Mouse (Mus musculus): ENCODE results near the gene Tmem268. TPM values are rescaled to one million over a fixed set of nuclear protein-coding genes. Genes with fewer than 3 reads are reported as not detected.

Gene Tmem268
- polyA plus RNA-seq, 1 experiment from 2014 or later, result 3.8 TPM

DNA sequence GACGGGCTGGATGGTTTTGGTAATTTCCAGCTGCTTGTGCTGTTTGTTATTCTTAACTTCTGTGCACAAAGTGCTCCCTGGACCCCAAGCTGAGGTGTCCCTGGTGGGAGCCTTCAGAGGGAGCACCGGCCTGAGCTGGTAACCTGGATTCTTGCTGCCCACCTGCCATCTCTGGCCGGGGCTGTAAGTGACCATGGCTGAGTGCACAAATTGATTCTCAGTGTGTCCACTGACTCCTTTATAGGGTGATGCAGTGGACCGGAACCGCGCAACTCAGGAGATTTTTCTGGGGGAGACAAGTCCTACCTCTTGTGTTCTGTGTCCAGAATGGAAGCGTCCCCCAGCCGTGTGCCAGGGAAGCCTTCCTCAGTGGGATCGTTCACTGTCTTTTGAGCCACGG is 26.6 kb downstream of the Tmem268 start:
- Histone ChIP-seq H3K27me3 (replicated peaks; ENCODE audit: control insufficient read depth, insufficient read depth, low read length) (no peaks in the 10 kb centered on the region), H3K4me1 (ENCODE audit: control insufficient read depth, insufficient read depth, low read depth, low read length) (no peaks in the 10 kb centered on the region; the same call in 1 of the 2 replicates), H3K4me3 (ENCODE audit: low read length) (no peak overlapping the region), H3K9me3 (ENCODE audit: control insufficient read depth, low read length) (no peaks in the 10 kb centered on the region), H3K9ac (ENCODE audit: low read depth, low read length) (no peak overlapping the region), H3K27ac (ENCODE audit: low read depth, low read length) (no peak overlapping the region), H3K4me2 (ENCODE audit: low read length) (no peak overlapping the region), H3K36me3 (ENCODE audit: control insufficient read depth, insufficient read depth, low read length) (no peaks in the 10 kb centered on the region)
- no peak for ATAC-seq
- 74% methylated on average over 10 of the region's 10 CpGs for WGBS

DNA sequence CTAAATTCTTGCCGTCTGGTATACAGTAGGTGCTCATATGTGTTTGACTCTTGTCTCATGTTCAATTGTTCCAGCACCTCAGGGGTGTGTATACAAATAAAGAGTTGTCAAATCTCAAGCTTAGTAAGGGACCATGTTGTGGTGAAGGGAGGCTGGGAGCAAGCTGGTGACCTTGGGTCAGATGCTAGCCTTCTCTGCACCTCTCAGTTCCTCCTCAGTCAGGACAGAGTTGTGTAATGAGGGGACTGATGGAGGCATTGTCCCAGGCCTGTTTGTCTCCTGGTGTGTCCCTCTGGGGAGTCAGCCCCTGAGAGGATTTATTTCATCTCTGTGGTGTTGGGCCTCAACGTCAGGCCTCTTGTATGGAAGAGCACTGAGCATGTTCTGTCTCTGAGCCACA is 27.7 kb downstream of the Tmem268 start:
- H3K27me3 ChIP-seq (replicated peaks; ENCODE audit: control insufficient read depth, insufficient read depth, low read length), result no peaks in the 10 kb centered on the region

GRCm38 (mm10) chr4:63589987-63590386 is 31.4 kb downstream of the Tmem268 start:
- H3K9ac ChIP-seq (ENCODE audit: low read depth, low read length), result no peak overlapping the region
- no peak overlapping the region for H3K4me2 ChIP-seq (ENCODE audit: low read length)
- no peaks in the 10 kb centered on the region for H3K36me3 ChIP-seq (ENCODE audit: control insufficient read depth, insufficient read depth, low read length)
- H3K9me3 ChIP-seq (ENCODE audit: control insufficient read depth, low read length), result no peaks in the 10 kb centered on the region
- no peak for ATAC-seq
- no peak overlapping the region for H3K27ac ChIP-seq (ENCODE audit: low read depth, low read length)
- 90% methylated on average over 7 of the region's 7 CpGs for WGBS
- H3K4me1 ChIP-seq (ENCODE audit: control insufficient read depth, insufficient read depth, low read depth, low read length), result no peaks in the 10 kb centered on the region
- H3K4me3 ChIP-seq (ENCODE audit: low read length), result no peak overlapping the region
- no peaks in the 10 kb centered on the region for H3K27me3 ChIP-seq (replicated peaks; ENCODE audit: control insufficient read depth, insufficient read depth, low read length)

More for the DNA sequence above, 27.7 kb downstream of the Tmem268 start:
- no peak overlapping the region for H3K9ac ChIP-seq (ENCODE audit: low read depth, low read length)
- no peaks in the 10 kb centered on the region for H3K36me3 ChIP-seq (ENCODE audit: control insufficient read depth, insufficient read depth, low read length)
- H3K4me2 ChIP-seq (ENCODE audit: low read length), result no peak overlapping the region
- ATAC-seq, result no peak
- H3K9me3 ChIP-seq (ENCODE audit: control insufficient read depth, low read length), result no peaks in the 10 kb centered on the region
- WGBS, result 80% methylated on average over 2 of the region's 2 CpGs
- H3K27ac ChIP-seq (ENCODE audit: low read depth, low read length), result no peak overlapping the region
- H3K4me1 ChIP-seq (ENCODE audit: control insufficient read depth, insufficient read depth, low read depth, low read length), result no peaks in the 10 kb centered on the region
- H3K4me3 ChIP-seq (ENCODE audit: low read length), result no peak overlapping the region

- no peaks in the 10 kb centered on the region for H3K4me1 ChIP-seq (ENCODE audit: control insufficient read depth, insufficient read depth, low read depth, low read length)
- no peak overlapping the region for H3K27ac ChIP-seq (ENCODE audit: low read depth, low read length)
- ATAC-seq, result no peak
- no peak overlapping the region for H3K9ac ChIP-seq (ENCODE audit: low read depth, low read length)
- no peaks in the 10 kb centered on the region for H3K9me3 ChIP-seq (ENCODE audit: control insufficient read depth, low read length)
- H3K27me3 ChIP-seq (replicated peaks; ENCODE audit: control insufficient read depth, insufficient read depth, low read length), result no peaks in the 10 kb centered on the region
- 86% methylated on average over 4 of the region's 4 CpGs for WGBS
- H3K4me2 ChIP-seq (ENCODE audit: low read length), result no peak overlapping the region
- H3K4me3 ChIP-seq (ENCODE audit: low read length), result no peak overlapping the region
- no peaks in the 10 kb centered on the region for H3K36me3 ChIP-seq (ENCODE audit: control insufficient read depth, insufficient read depth, low read length)
These were observed 32.0 kb downstream of the Tmem268 start for GRCm38 (mm10) chr4:63590538-63590937.

DNA sequence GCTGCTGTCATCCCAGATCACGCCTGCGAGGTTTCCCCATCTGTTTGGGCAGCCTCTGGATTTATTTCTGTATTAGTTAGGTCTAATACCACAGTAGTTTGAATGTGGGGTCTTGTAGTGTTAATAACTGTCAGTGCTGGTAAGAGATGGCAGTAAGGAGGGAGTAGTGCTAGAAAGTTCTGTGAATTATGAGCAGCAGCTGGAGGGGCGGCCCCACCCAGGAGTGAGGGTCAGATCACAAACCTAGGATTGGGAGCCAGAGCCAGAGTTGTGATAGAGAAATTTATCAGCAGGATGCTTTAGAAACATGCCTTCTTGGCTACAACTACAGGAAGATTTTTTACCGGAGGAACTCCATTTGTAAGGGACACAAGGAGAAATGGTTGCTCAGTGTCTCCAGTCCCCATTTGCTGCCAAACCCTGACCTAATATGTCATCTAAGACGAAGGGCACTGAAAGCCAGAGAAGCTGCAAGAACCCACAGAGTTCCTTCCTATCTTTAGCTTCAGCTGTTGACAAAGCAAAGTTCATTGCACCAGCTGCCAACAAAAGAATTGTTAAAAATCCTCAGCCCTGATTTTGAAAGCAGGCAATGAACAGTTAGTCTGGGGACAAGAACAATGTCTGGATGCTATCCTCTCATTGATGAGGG is 36.0 kb downstream of the Tmem268 start:
- Histone ChIP-seq H3K9me3 (ENCODE audit: control insufficient read depth, low read length) (no peaks in the 10 kb centered on the region), H3K4me2 (ENCODE audit: low read length) (no peak overlapping the region), H3K27ac (ENCODE audit: low read depth, low read length) (no peak overlapping the region), H3K36me3 (ENCODE audit: control insufficient read depth, insufficient read depth, low read length) (no peaks in the 10 kb centered on the region), H3K4me1 (ENCODE audit: control insufficient read depth, insufficient read depth, low read depth, low read length) (no peaks in the 10 kb centered on the region), H3K4me3 (ENCODE audit: low read length) (no peak overlapping the region), H3K9ac (ENCODE audit: low read depth, low read length) (no peak overlapping the region), H3K27me3 (replicated peaks; ENCODE audit: control insufficient read depth, insufficient read depth, low read length) (no peaks in the 10 kb centered on the region)
- no peak for ATAC-seq
- 76% methylated on average over 5 of the region's 5 CpGs for WGBS

- Histone ChIP-seq H3K36me3 (ENCODE audit: control insufficient read depth, insufficient read depth, low read length) (no peaks in the 10 kb centered on the region), H3K27ac (ENCODE audit: low read depth, low read length) (no peak overlapping the region), H3K27me3 (replicated peaks; ENCODE audit: control insufficient read depth, insufficient read depth, low read length) (no peaks in the 10 kb centered on the region), H3K9ac (ENCODE audit: low read depth, low read length) (no peak overlapping the region), H3K4me2 (ENCODE audit: low read length) (no peak overlapping the region), H3K4me1 (ENCODE audit: control insufficient read depth, insufficient read depth, low read depth, low read length) (no peaks in the 10 kb centered on the region), H3K9me3 (ENCODE audit: control insufficient read depth, low read length) (no peaks in the 10 kb centered on the region), H3K4me3 (ENCODE audit: low read length) (no peak overlapping the region)
- 85% methylated on average over 10 of the region's 10 CpGs for WGBS
- ATAC-seq, result no peak
These were observed 36.7 kb downstream of the Tmem268 start for GRCm38 (mm10) chr4:63595259-63595658.

GRCm38 (mm10) chr4:63596010-63596409 is 37.4 kb downstream of the Tmem268 start:
- Histone ChIP-seq H3K27ac (ENCODE audit: low read depth, low read length) (no peak overlapping the region), H3K4me3 (ENCODE audit: low read length) (no peak overlapping the region), H3K4me2 (ENCODE audit: low read length) (no peak overlapping the region), H3K36me3 (ENCODE audit: control insufficient read depth, insufficient read depth, low read length) (no peaks in the 10 kb centered on the region), H3K27me3 (replicated peaks; ENCODE audit: control insufficient read depth, insufficient read depth, low read length) (no peaks in the 10 kb centered on the region), H3K9ac (ENCODE audit: low read depth, low read length) (no peak overlapping the region), H3K9me3 (ENCODE audit: control insufficient read depth, low read length) (no peaks in the 10 kb centered on the region), H3K4me1 (ENCODE audit: control insufficient read depth, insufficient read depth, low read depth, low read length) (no peaks in the 10 kb centered on the region)
- WGBS, result 97% methylated on average over 4 of the region's 4 CpGs
- no peak for ATAC-seq

DNA sequence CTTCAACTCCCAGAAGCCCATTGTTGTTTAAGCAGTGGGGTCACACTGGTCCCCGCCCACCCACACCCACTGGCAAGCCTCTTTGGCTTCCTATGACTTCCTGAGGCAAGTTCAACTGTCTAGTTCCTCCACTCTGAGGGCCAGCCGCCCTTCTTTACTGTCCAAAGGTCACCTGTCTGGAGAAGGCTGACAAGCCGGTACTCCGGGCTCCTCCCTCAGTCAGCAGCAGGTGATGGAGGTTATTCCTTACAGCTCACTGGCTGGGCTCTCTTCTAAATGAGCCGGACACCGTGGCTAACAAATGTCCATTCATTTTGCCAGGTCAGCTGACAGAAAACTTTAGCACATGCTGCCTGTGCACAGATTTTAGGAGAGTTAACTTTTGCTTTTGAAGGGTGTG is 42.2 kb downstream of the Tmem268 start:
- ATAC-seq, result no peak
- no peak overlapping the region for H3K27ac ChIP-seq (ENCODE audit: low read depth, low read length)
- H3K27me3 ChIP-seq (replicated peaks; ENCODE audit: control insufficient read depth, insufficient read depth, low read length), result no peaks in the 10 kb centered on the region
- H3K4me2 ChIP-seq (ENCODE audit: low read length), result no peak overlapping the region
- no peaks in the 10 kb centered on the region for H3K36me3 ChIP-seq (ENCODE audit: control insufficient read depth, insufficient read depth, low read length)
- H3K9me3 ChIP-seq (ENCODE audit: control insufficient read depth, low read length), result no peaks in the 10 kb centered on the region
- no peaks in the 10 kb centered on the region for H3K4me1 ChIP-seq (ENCODE audit: control insufficient read depth, insufficient read depth, low read depth, low read length)
- no peak overlapping the region for H3K4me3 ChIP-seq (ENCODE audit: low read length)
- no peak overlapping the region for H3K9ac ChIP-seq (ENCODE audit: low read depth, low read length)
- WGBS, result 72% methylated on average over 6 of the region's 6 CpGs

DNA sequence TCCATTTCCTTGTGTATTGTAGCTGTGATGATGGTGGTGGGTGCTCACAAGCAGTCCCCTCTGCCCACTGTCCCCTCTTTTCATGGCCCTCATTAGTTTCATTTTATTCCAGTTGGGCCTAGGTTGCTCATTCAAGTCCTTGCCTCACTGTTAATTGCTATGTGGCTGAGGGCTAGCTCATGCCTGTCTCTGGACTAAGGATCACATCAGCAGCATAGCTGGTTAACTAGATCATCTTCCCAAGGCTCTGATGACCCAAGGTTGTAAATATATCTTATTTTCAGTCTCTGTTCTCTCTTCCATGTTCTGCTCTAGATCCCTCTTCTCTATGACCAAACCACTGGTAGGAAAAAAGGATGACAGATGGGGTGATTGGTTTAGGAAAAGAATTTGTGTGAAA is 42.7 kb downstream of the Tmem268 start:
- Histone ChIP-seq H3K4me3 (ENCODE audit: low read length) (no peak overlapping the region), H3K9ac (ENCODE audit: low read depth, low read length) (no peak overlapping the region), H3K4me2 (ENCODE audit: low read length) (no peak overlapping the region), H3K9me3 (ENCODE audit: control insufficient read depth, low read length) (no peaks in the 10 kb centered on the region), H3K27me3 (replicated peaks; ENCODE audit: control insufficient read depth, insufficient read depth, low read length) (no peaks in the 10 kb centered on the region), H3K36me3 (ENCODE audit: control insufficient read depth, insufficient read depth, low read length) (no peaks in the 10 kb centered on the region), H3K27ac (ENCODE audit: low read depth, low read length) (no peak overlapping the region), H3K4me1 (ENCODE audit: control insufficient read depth, insufficient read depth, low read depth, low read length) (no peaks in the 10 kb centered on the region)
- ATAC-seq, result no peak

- Histone ChIP-seq H3K27ac (ENCODE audit: low read depth, low read length) (no peak within 1 kb of the TSS), H3K9me3 (ENCODE audit: control insufficient read depth, low read length) (no peaks in the 10 kb centered on the region), H3K4me1 (ENCODE audit: control insufficient read depth, insufficient read depth, low read depth, low read length) (no peaks in the 10 kb centered on the region), H3K36me3 (ENCODE audit: control insufficient read depth, insufficient read depth, low read length) (no peaks in the 10 kb centered on the region), H3K4me3 (ENCODE audit: low read length) (no peak within 1 kb of the TSS), H3K4me2 (ENCODE audit: low read length) (no peak within 1 kb of the TSS), H3K9ac (ENCODE audit: low read depth, low read length) (no peak within 1 kb of the TSS), H3K27me3 (replicated peaks; ENCODE audit: control insufficient read depth, insufficient read depth, low read length) (no peaks in the 10 kb centered on the region)
- WGBS, result 85% methylated on average over 3 of the region's 3 CpGs
- ATAC-seq, result no peak
These were observed 46.4 kb downstream of the Tmem268 start, which contains the start of gene Gm11213 for GRCm38 (mm10) chr4:63604945-63605344. Gm11213 (minus strand) TSS chr4:63605261.
